Mouse (Mus musculus) ES-E14 (cell line): ENCODE data around the gene Invs.

ENCODE experiments used
- HCFC1 ChIP-seq: IDR thresholded peaks from 2 replicates; pipeline ENCODE4 v1.6.1; 2012; ENCODE audit warnings: low read length, inconsistent platforms, borderline replicate concordance; ENCODE audit not compliant: insufficient read depth
- MAFK ChIP-seq: IDR thresholded peaks from 2 replicates; pipeline ENCODE4 v1.6.1; 2014; ENCODE audit warnings: mild to moderate bottlenecking, low read depth, low read length, inconsistent platforms; ENCODE audit not compliant: insufficient read depth

DNA sequence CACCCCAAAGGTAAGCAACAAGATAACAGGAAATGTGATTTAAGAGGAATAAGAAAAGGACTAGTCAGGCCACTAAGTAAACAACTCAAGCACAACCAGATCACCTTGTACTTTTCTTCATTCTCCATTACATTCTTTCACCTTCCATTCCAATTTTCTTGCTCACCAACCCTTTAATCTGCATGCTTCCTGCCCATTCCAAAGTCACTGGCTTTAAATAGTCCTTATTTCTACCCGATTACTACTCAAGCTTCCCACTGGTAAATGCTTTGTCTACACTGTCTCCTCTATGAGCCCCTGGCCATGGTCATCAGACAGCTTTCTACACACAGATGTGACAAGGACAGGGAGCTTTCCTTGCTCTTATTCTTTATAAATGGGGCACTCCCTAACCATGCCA is 191.4 kb downstream of the Invs start:
- TF ChIP-seq HCFC1 (no peak), MAFK (no peak)
